7 mouse cellular contexts compared by ENCODE assay signal in the genomic region with DNA sequence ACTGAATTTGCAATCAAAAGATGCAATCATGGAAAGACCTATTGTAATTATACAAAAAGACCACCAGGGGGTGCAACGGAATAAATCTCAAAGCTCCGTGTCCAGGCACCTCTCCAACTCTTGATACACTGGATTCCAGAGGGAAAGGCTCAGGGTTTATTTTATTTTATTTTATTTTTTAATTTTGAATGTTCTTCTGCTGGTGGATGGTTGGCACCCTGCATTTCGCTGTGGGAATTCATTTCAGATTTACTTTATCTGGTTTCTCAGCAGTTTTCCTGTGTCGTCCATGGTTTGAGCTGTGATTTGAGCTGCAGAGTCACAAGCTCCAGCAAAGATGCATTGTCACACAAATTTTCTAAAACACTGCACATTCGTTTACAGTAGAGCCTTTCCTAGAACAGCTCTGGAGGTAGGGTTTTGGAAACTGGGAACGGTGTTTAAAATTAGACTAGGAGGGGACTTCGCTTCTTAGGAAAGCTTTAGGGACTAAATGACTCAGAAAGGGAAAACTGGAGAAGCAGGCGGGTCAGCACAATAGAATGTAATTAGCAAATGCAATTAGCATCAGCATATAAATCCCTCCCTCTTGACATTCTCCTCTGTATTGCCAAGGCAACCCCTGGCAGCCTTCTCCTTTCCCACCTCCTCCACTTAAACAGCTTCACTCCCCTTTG. TPM values are rescaled to one million over a fixed set of nuclear protein-coding genes. Genes with fewer than 3 reads are reported as not detected.
A peak's percentile ranks its signal among the peaks of the same experiment; 100 is the strongest.
DNase-seq lines count a peak whose midpoint lies in the region; ATAC-seq and TF ChIP-seq lines count a peak whose summit lies in the region.

No protein-coding gene starts in this region.

- H3K27ac ChIP-seq in ES-E14 (ENCODE audit: insufficient read depth, low read depth, low read length, poor library complexity, severe bottlenecking), result no peak overlapping the region
- H3K27ac ChIP-seq in hindbrain, embryonic 13.5 days, result peak overlapping the region; percentile 27; the same call in 1 of the 2 replicates
- no peak overlapping the region for H3K27ac ChIP-seq in neural tube, embryonic 11.5 days (ENCODE audit: low read depth, low read length)

- peak; percentile 96 for ATAC-seq in hindbrain, embryonic 13.5 days (ENCODE audit: low FRiP score)
- peak; percentile 85 for ATAC-seq in neural tube, embryonic 11.5 days (ENCODE audit: insufficient read depth, low FRiP score, low TSS enrichment)

- peak overlapping the region in 1 of 2 experiments; percentile 61; a peak in 2 of 4 replicates for H3K4me3 ChIP-seq in ES-E14 (ENCODE audit: insufficient read depth in 1 of 2, low read depth in 1 of 2, low read length in 2 of 2, poor library complexity in 1 of 2, severe bottlenecking in 1 of 2)
- peak overlapping the region; percentile 29 for H3K4me3 ChIP-seq in hindbrain, embryonic 13.5 days
- H3K4me3 ChIP-seq in neural tube, embryonic 11.5 days (ENCODE audit: low read depth, low read length), result no peak overlapping the region

- H3K27me3 ChIP-seq in hindbrain, embryonic 13.5 days, result no peaks in the 10 kb centered on the region
- no peaks in the 10 kb centered on the region for H3K27me3 ChIP-seq in neural tube, embryonic 11.5 days (ENCODE audit: control insufficient read depth, insufficient read depth, low read length)

- H3K4me2 ChIP-seq in hindbrain, embryonic 13.5 days, result peak overlapping the region; percentile 49
- peak overlapping the region; percentile 15 for H3K4me2 ChIP-seq in neural tube, embryonic 11.5 days (ENCODE audit: low read depth)

- H3K9me3 ChIP-seq in ES-E14 (ENCODE audit: control insufficient read depth, insufficient read depth, low read depth, low read length), result no peaks in the 10 kb centered on the region
- H3K9me3 ChIP-seq in hindbrain, embryonic 13.5 days, result no peaks in the 10 kb centered on the region
- no peaks in the 10 kb centered on the region for H3K9me3 ChIP-seq in neural tube, embryonic 11.5 days (ENCODE audit: control insufficient read depth, low read length)

- peak; percentile 65 for DNase-seq in ES-E14 (ENCODE audit: low read depth, low spot score)
- peak; percentile 57 for DNase-seq in adipocyte (ENCODE audit: low spot score)
- DNase-seq in fibroblast of lung, adult 2 months (ENCODE audit: low read depth), result peak; percentile 9
- DNase-seq in left cerebral cortex, adult 9 months (ENCODE audit: low spot score in 2 of 2), result peak; percentile 42 to 54
- DNase-seq in neural tube, embryonic 11.5 days (ENCODE audit: low spot score), result peak; percentile 33
- no peak for DNase-seq in urinary bladder, postnatal 10 days (ENCODE audit: low spot score)

- WGBS in hindbrain, embryonic 13.5 days, result 2% methylated on average over 8 of the region's 8 CpGs
- WGBS in neural tube, embryonic 11.5 days, result 9% methylated on average over 8 of the region's 8 CpGs

- peaks cover 0 to 2% of the 10 kb centered on the region in 2 experiments; a peak in 2 of 4 replicates for H3K4me1 ChIP-seq in ES-E14 (ENCODE audit: control insufficient read depth in 2 of 2, insufficient read depth in 2 of 2, low read length in 2 of 2, poor library complexity in 1 of 2)
- H3K4me1 ChIP-seq in hindbrain, embryonic 13.5 days (replicated peaks), result peaks cover 9% of the 10 kb centered on the region; the same call in 1 of the 2 replicates
- H3K4me1 ChIP-seq in neural tube, embryonic 11.5 days (ENCODE audit: control insufficient read depth, insufficient read depth, low read length), result no peaks in the 10 kb centered on the region

- no peaks in the 10 kb centered on the region for H3K36me3 ChIP-seq in ES-E14 (ENCODE audit: control insufficient read depth, insufficient read depth, low read length, poor library complexity, severe bottlenecking)
- no peaks in the 10 kb centered on the region for H3K36me3 ChIP-seq in hindbrain, embryonic 13.5 days
- no peaks in the 10 kb centered on the region for H3K36me3 ChIP-seq in neural tube, embryonic 11.5 days (ENCODE audit: control insufficient read depth, insufficient read depth, low read length)

- in situ Hi-C loops in ES-E14 (cut with MboI; ENCODE audit: low sequenced_read_pairs in 2 of 2, unreplicated experiment in 2 of 2), result loop anchor here (25.0 kb wide), 1 partner anchor 338 kb away; no protein-coding TSS in a partner anchor

- H3K9ac ChIP-seq in ES-E14 (ENCODE audit: insufficient read depth, low read depth, low read length, poor library complexity, severe bottlenecking), result no peak overlapping the region
- peak overlapping the region; percentile 14; the same call in 1 of the 2 replicates for H3K9ac ChIP-seq in hindbrain, embryonic 13.5 days
- H3K9ac ChIP-seq in neural tube, embryonic 11.5 days (ENCODE audit: low read length), result no peak overlapping the region

TF ChIP-seq in ES-E14, 5 proteins besides CTCF, POLR2A, EP300 and RAD21:
- TF ChIP-seq ZNF384 (IDR thresholded peaks at IDR 0.05; ENCODE audit: low read depth, low read length) (no peak), ZC3H11A (IDR thresholded peaks at IDR 0.05; ENCODE audit: borderline replicate concordance, low read depth, low read length) (peak; percentile 36; the same call in 1 of the 2 replicates), MAFK (IDR thresholded peaks at IDR 0.05; ENCODE audit: insufficient read depth, low read depth, low read length) (no peak), HCFC1 (IDR thresholded peaks at IDR 0.05; ENCODE audit: borderline replicate concordance, insufficient read depth, low read length) (no peak)

RNA-seq across cellular contexts. Expression of gene Dgkb, which starts 43.7 kb away (rescaled TPM):
- total RNA-seq in ES-E14 (2012; rRNA removed), result 0.36 and 0.69 TPM in 2 replicates
- 3.3 and 3.6 TPM in 2 replicates for polyA plus RNA-seq in hindbrain, embryonic 13.5 days (2015; fragmentation: Nextera tagmentation; extraction: Ambion mirVana)
- polyA plus RNA-seq in neural tube, embryonic 11.5 days (2014; fragmentation: Nextera tagmentation; extraction: Ambion mirVana), result 1.2 and 1.6 TPM in 2 replicates
